Mouse (Mus musculus): ENCODE data around the gene Trappc3. TPM values are rescaled to one million over a fixed set of nuclear protein-coding genes. Genes with fewer than 3 reads are reported as not detected.
A peak's percentile ranks its signal among the peaks of the same experiment; 100 is the strongest.

Gene Trappc3
- polyA plus RNA-seq, 1 experiment from 2014 or later: 175 TPM

- Histone ChIP-seq H3K9ac (replicated peaks) (0 out of 2 replicates have a peak overlapping the region, but pooled peaks have one; percentile 30), H3K9me3 (no peaks in the 10 kb centered on the region), H3K36me3 (no peaks in the 10 kb centered on the region), H3K4me3 (peak overlapping the region; percentile 24), H3K4me2 (replicated peaks) (peak overlapping the region; percentile 34), H3K27me3 (0 out of 2 replicates have a peak, but pooled peaks cover 3% of the 10 kb centered on the region), H3K4me1 (0 out of 2 replicates have a peak, but pooled peaks cover 5% of the 10 kb centered on the region), H3K27ac (replicated peaks) (no peak overlapping the region)
- peak; percentile 86 for ATAC-seq (replicated peaks)
- WGBS: 2% methylated on average over 7 of the region's 7 CpGs
These were observed 47.8 kb downstream of the Trappc3 start for GRCm38 (mm10) chr4:126309922-126310309.

- 69% methylated on average over 7 of the region's 7 CpGs for WGBS
- no peak for ATAC-seq (replicated peaks)
- no peaks in the 10 kb centered on the region for H3K9me3 ChIP-seq
These were observed 48.2 kb downstream of the Trappc3 start for GRCm38 (mm10) chr4:126310344-126310743.

GRCm38 (mm10) chr4:126311566-126312200, 49.6 kb downstream of the Trappc3 start:
- Histone ChIP-seq H3K4me2 (replicated peaks) (no peak overlapping the region), H3K36me3 (peaks cover 13% of the 10 kb centered on the region), H3K4me1 (0 out of 2 replicates have a peak, but pooled peaks cover 5% of the 10 kb centered on the region), H3K9me3 (no peaks in the 10 kb centered on the region), H3K9ac (replicated peaks) (no peak overlapping the region), H3K27me3 (0 out of 2 replicates have a peak, but pooled peaks cover 3% of the 10 kb centered on the region), H3K27ac (replicated peaks) (no peak overlapping the region), H3K4me3 (no peak overlapping the region)
- WGBS: 88% methylated on average over 16 of the region's 16 CpGs
- no peak for ATAC-seq (replicated peaks)

More at GRCm38 (mm10) chr4:126310344-126310743, 48.2 kb downstream of the Trappc3 start:
- H3K4me3 ChIP-seq: no peak overlapping the region
- 0 out of 2 replicates have a peak, but pooled peaks cover 3% of the 10 kb centered on the region for H3K27me3 ChIP-seq
- no peak overlapping the region for H3K27ac ChIP-seq (replicated peaks)
- H3K36me3 ChIP-seq: peaks cover under 1% of the 10 kb centered on the region; the same call in 1 of the 2 replicates
- H3K9ac ChIP-seq (replicated peaks): no peak overlapping the region
- H3K4me2 ChIP-seq (replicated peaks): no peak overlapping the region
- H3K4me1 ChIP-seq: 0 out of 2 replicates have a peak, but pooled peaks cover 5% of the 10 kb centered on the region

- Histone ChIP-seq H3K4me2 (replicated peaks) (no peak overlapping the region), H3K27ac (replicated peaks) (no peak overlapping the region), H3K9ac (replicated peaks) (no peak overlapping the region), H3K4me1 (0 out of 2 replicates have a peak, but pooled peaks cover 5% of the 10 kb centered on the region), H3K4me3 (no peak overlapping the region), H3K9me3 (no peaks in the 10 kb centered on the region), H3K36me3 (peaks cover 27% of the 10 kb centered on the region), H3K27me3 (0 out of 2 replicates have a peak, but pooled peaks cover 3% of the 10 kb centered on the region)
- 36% methylated on average over 5 of the region's 5 CpGs for WGBS
- ATAC-seq (replicated peaks): no peak
These were observed 51.1 kb downstream of the Trappc3 start for GRCm38 (mm10) chr4:126313202-126313601.

GRCm38 (mm10) chr4:126314393-126314792, 52.3 kb downstream of the Trappc3 start:
- ATAC-seq (replicated peaks): no peak
- Histone ChIP-seq H3K9me3 (no peaks in the 10 kb centered on the region), H3K27ac (replicated peaks) (no peak overlapping the region), H3K4me3 (no peak overlapping the region), H3K9ac (replicated peaks) (no peak overlapping the region), H3K36me3 (peaks cover 28% of the 10 kb centered on the region), H3K4me2 (replicated peaks) (no peak overlapping the region), H3K27me3 (no peaks in the 10 kb centered on the region), H3K4me1 (0 out of 2 replicates have a peak, but pooled peaks cover 4% of the 10 kb centered on the region)
- 61% methylated on average over 10 of the region's 10 CpGs for WGBS

- Histone ChIP-seq H3K4me1 (peaks cover 12% of the 10 kb centered on the region), H3K9ac (replicated peaks) (no peak overlapping the region), H3K4me3 (no peak overlapping the region), H3K27ac (replicated peaks) (no peak overlapping the region), H3K4me2 (replicated peaks) (no peak overlapping the region), H3K36me3 (peaks cover 28% of the 10 kb centered on the region), H3K9me3 (no peaks in the 10 kb centered on the region), H3K27me3 (no peaks in the 10 kb centered on the region)
- ATAC-seq (replicated peaks): no peak
- 49% methylated on average over 5 of the region's 5 CpGs for WGBS
These were observed 53.8 kb downstream of the Trappc3 start for GRCm38 (mm10) chr4:126315931-126316330.

GRCm38 (mm10) chr4:126316443-126317040, 54.4 kb downstream of the Trappc3 start:
- H3K9me3 ChIP-seq: no peaks in the 10 kb centered on the region
- peaks cover 13% of the 10 kb centered on the region for H3K4me1 ChIP-seq
- 92% methylated on average over 13 of the region's 13 CpGs for WGBS
- no peak overlapping the region for H3K9ac ChIP-seq (replicated peaks)
- no peak overlapping the region for H3K27ac ChIP-seq (replicated peaks)
- H3K4me3 ChIP-seq: no peak overlapping the region
- no peak overlapping the region for H3K4me2 ChIP-seq (replicated peaks)
- ATAC-seq (replicated peaks): no peak
- peaks cover 28% of the 10 kb centered on the region for H3K36me3 ChIP-seq
- no peaks in the 10 kb centered on the region for H3K27me3 ChIP-seq

- Histone ChIP-seq H3K9me3 (no peaks in the 10 kb centered on the region), H3K27ac (replicated peaks) (no peak overlapping the region), H3K27me3 (no peaks in the 10 kb centered on the region), H3K4me1 (peaks cover 25% of the 10 kb centered on the region), H3K4me3 (no peak overlapping the region), H3K4me2 (replicated peaks) (no peak overlapping the region), H3K9ac (replicated peaks) (no peak overlapping the region), H3K36me3 (peaks cover 28% of the 10 kb centered on the region)
- ATAC-seq (replicated peaks): no peak
- WGBS: 95% methylated on average over 6 of the region's 6 CpGs
These were observed 57.7 kb downstream of the Trappc3 start for GRCm38 (mm10) chr4:126319806-126320205.

GRCm38 (mm10) chr4:126321111-126321853, 59.2 kb downstream of the Trappc3 start, which contains the start of gene Adprhl2:
Gene Adprhl2 (minus strand): TSS chr4:126321703.
- Histone ChIP-seq H3K9ac (replicated peaks) (peak within 1 kb of the TSS; percentile 77), H3K36me3 (peaks cover 19% of the 10 kb centered on the region), H3K4me3 (peak within 1 kb of the TSS; percentile 81), H3K27me3 (no peaks in the 10 kb centered on the region), H3K4me2 (replicated peaks) (peak within 1 kb of the TSS; percentile 77), H3K27ac (replicated peaks) (peak within 1 kb of the TSS; percentile 81), H3K9me3 (no peaks in the 10 kb centered on the region), H3K4me1 (peaks cover 33% of the 10 kb centered on the region)
- peak; percentile 91 for ATAC-seq (replicated peaks)
- under 1% methylated on average over 80 of the region's 80 CpGs for WGBS

- peak overlapping the region; percentile 81 for H3K4me3 ChIP-seq
- H3K9me3 ChIP-seq: no peaks in the 10 kb centered on the region
- H3K4me1 ChIP-seq: peaks cover 33% of the 10 kb centered on the region
- peak overlapping the region; percentile 43 for H3K4me2 ChIP-seq (replicated peaks)
- peaks cover 12% of the 10 kb centered on the region for H3K36me3 ChIP-seq
- no peak overlapping the region for H3K9ac ChIP-seq (replicated peaks)
- WGBS: 55% methylated on average over 28 of the region's 28 CpGs
- H3K27me3 ChIP-seq: no peaks in the 10 kb centered on the region
- ATAC-seq (replicated peaks): peak; percentile 12
- peak overlapping the region; percentile 81; the same call in 1 of the 2 replicates for H3K27ac ChIP-seq (replicated peaks)
These were observed 59.9 kb downstream of the Trappc3 start for GRCm38 (mm10) chr4:126321854-126322511.

GRCm38 (mm10) chr4:126322646-126323045, 60.5 kb downstream of the Trappc3 start:
- H3K4me3 ChIP-seq: no peak overlapping the region
- no peak for ATAC-seq (replicated peaks)
- H3K36me3 ChIP-seq: peaks cover 6% of the 10 kb centered on the region
- no peak overlapping the region for H3K27ac ChIP-seq (replicated peaks)
- no peak overlapping the region for H3K4me2 ChIP-seq (replicated peaks)
- WGBS: 95% methylated on average over 13 of the region's 13 CpGs
- H3K27me3 ChIP-seq: no peaks in the 10 kb centered on the region
- H3K9me3 ChIP-seq: no peaks in the 10 kb centered on the region
- H3K9ac ChIP-seq (replicated peaks): no peak overlapping the region
- peaks cover 33% of the 10 kb centered on the region for H3K4me1 ChIP-seq

Data from forebrain, embryonic 15.5 days (tissue).